Mouse (Mus musculus) midbrain, embryonic 10.5 days (tissue): Measurements from ENCODE around the gene Olfr1121. TPM values are rescaled to one million over a fixed set of nuclear protein-coding genes. Genes with fewer than 3 reads are reported as not detected.
"Not testable (repeated sequence)": the region's sequence is repeated elsewhere in the genome, so short reads cannot be mapped to it uniquely, and the experiment has no call there.

Experiments used
- DNase-seq: peaks from one replicate; pipeline ENCODE4 v3.0.0-alpha.2; 2017; ENCODE audit warnings: low spot score
- H3K27ac ChIP-seq: fragments of 300-500 bp; sonication (generic); replicated peaks from 2 replicates; pipeline ENCODE4 v1.5.1; 2016; ENCODE audit warnings: mild to moderate bottlenecking
- H3K27me3 ChIP-seq: fragments of 300-500 bp; sonication (generic); 2 replicates; pipeline ENCODE4 v1.6.1; 2016; ENCODE audit warnings: low read depth, mild to moderate bottlenecking; ENCODE audit not compliant: poor library complexity, severe bottlenecking
- H3K36me3 ChIP-seq: fragments of 300-500 bp; sonication (generic); 2 replicates; pipeline ENCODE4 v1.6.1; 2016; ENCODE audit warnings: mild to moderate bottlenecking, moderate library complexity
- H3K4me1 ChIP-seq: fragments of 300-500 bp; sonication (generic); 2 replicates; pipeline ENCODE4 v1.6.1; 2016
- H3K4me3 ChIP-seq: fragments of 300-500 bp; sonication (generic); 2 replicates; pipeline ENCODE4 v1.5.1; 2016; ENCODE audit warnings: mild to moderate bottlenecking, moderate library complexity
- H3K9me3 ChIP-seq: fragments of 300-500 bp; sonication (generic); replicated peaks from 2 replicates; pipeline ENCODE4 v1.6.1; 2016; ENCODE audit warnings: mild to moderate bottlenecking
- WGBS: fragments of 180-500 bp; shearing (Covaris S2); methylation state at CpG from one replicate; pipeline ENCODE4 v1.1.7; 2016; 5-methylcytosine and 5-hydroxymethylcytosine counted together
- polyA plus RNA-seq: library from polyadenylated mRNA; unstranded; fragments of >200 nt; fragmentation: Nextera tagmentation; extraction: Ambion mirVana; gene quantifications from 2 replicates; pipeline ENCODE4 v1.2.1, GENCODE M21; 2016

The Olfr1121 gene
- polyA plus RNA-seq = not detected in 2 replicates

GRCm38 (mm10) chr2:87369595-87369994, at the start of gene Olfr1121:
Gene Olfr1121 (plus strand): TSS chr2:87369895.
- H3K27ac ChIP-seq = no peak within 1 kb of the TSS
- no peaks in the 10 kb centered on the region for H3K27me3 ChIP-seq
- WGBS = 47% methylated on average over 1 of the region's 1 CpGs
- H3K36me3 ChIP-seq = no peaks in the 10 kb centered on the region
- H3K9me3 ChIP-seq = no peaks in the 10 kb centered on the region
- H3K4me1 ChIP-seq = no peaks in the 10 kb centered on the region
- no peak within 1 kb of the TSS for H3K4me3 ChIP-seq
- no peak for DNase-seq

- no peak for DNase-seq
- H3K4me3 ChIP-seq = no peak within 1 kb of the TSS
- no peaks in the 10 kb centered on the region for H3K27me3 ChIP-seq
- 66% methylated on average over 2 of the region's 2 CpGs for WGBS
- no peak within 1 kb of the TSS for H3K27ac ChIP-seq
- H3K36me3 ChIP-seq = no peaks in the 10 kb centered on the region
- no peaks in the 10 kb centered on the region for H3K4me1 ChIP-seq
- H3K9me3 ChIP-seq = no peaks in the 10 kb centered on the region
Observed at GRCm38 (mm10) chr2:87354515-87354914, 15.2 kb upstream of the Olfr1121 start, which contains the start of gene Olfr1120. Gene Olfr1120 (plus strand): TSS chr2:87354815.

DNA sequence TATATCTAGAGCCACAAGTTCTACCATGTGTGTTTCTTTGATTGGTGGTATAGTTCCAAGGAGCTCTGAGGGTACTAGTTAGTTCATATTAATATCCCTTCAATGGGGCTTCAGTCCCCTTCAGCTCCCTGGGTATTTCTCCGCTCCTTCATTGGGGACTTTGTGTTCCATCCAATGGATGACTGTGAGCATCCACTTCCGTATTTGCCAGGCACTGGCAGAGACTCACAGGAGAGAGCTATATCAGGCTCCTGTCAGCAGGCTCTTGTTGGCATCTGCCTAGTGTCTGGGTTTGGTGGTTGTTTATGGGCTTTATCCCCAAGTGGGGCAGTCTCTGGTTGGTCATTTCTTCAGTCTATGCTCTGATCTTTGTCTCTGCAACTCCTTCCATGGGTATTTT, 9.6 kb upstream of the Olfr1121 start:
- not testable (repeated sequence) for H3K27ac ChIP-seq, H3K4me3 ChIP-seq, H3K27me3 ChIP-seq, H3K4me1 ChIP-seq, DNase-seq, H3K36me3 ChIP-seq, H3K9me3 ChIP-seq
- WGBS = 96% methylated on average over 2 of the region's 2 CpGs

DNA sequence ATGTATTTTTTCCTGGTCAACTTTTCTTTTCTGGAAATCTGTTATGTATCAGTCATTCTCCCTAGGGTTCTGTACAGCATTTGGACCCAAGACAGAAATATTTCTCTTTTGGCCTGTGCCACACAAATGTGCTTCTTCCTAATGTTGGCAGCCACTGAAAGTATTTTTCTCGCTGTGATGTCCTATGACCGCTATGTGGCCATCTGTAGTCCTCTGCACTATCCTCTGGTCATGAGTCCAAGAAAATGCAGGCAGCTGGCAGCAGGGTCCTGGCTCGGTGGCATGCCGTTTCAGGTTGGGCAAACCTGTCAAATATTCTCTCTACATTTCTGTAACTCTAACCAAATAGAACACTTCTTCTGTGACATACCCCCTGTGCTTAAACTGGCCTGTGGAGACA, 2.0 kb downstream of the Olfr1121 start:
- Histone ChIP-seq H3K4me3 (no peak overlapping the region), H3K36me3 (no peaks in the 10 kb centered on the region), H3K27me3 (no peaks in the 10 kb centered on the region), H3K4me1 (no peaks in the 10 kb centered on the region), H3K27ac (no peak overlapping the region), H3K9me3 (no peaks in the 10 kb centered on the region)
- no peak for DNase-seq
- 91% methylated on average over 4 of the region's 4 CpGs for WGBS

GRCm38 (mm10) chr2:87383935-87384334, 14.2 kb downstream of the Olfr1121 start:
- Histone ChIP-seq H3K36me3 (no peaks in the 10 kb centered on the region), H3K27ac (no peak overlapping the region), H3K4me3 (no peak overlapping the region), H3K9me3 (no peaks in the 10 kb centered on the region), H3K4me1 (no peaks in the 10 kb centered on the region), H3K27me3 (no peaks in the 10 kb centered on the region)
- DNase-seq = no peak
- WGBS = 90% methylated on average over 2 of the region's 2 CpGs

DNA sequence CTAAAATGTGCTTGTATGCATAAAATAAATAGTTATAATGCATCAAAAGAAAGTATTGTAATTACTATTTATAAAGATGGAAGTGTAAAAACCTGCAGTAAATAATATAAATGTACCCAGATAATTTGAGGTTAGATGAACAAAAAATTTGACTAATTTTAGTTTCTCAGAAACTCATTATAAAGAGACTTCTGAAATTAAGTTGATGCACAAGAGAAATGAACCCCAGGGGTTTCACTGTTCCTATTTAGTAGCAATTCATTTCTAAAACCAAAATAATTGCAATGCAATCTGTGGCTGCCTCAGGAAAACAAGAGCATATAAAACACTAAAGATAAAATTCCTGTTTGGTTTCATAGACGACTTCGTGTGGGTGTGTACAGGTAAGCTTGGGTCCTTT, 15.9 kb downstream of the Olfr1121 start, which contains the start of gene Olfr1122:
Gene Olfr1122, plus strand, starts transcription at position 301 of the 400 bp plus-strand sequence.
- no peaks in the 10 kb centered on the region for H3K9me3 ChIP-seq
- H3K36me3 ChIP-seq = no peaks in the 10 kb centered on the region
- no peak for DNase-seq
- H3K4me1 ChIP-seq = no peaks in the 10 kb centered on the region
- H3K27me3 ChIP-seq = no peaks in the 10 kb centered on the region
- H3K27ac ChIP-seq = no peak within 1 kb of the TSS
- 93% methylated on average over 2 of the region's 2 CpGs for WGBS
- H3K4me3 ChIP-seq = no peak within 1 kb of the TSS

GRCm38 (mm10) chr2:87393605-87394004, 23.9 kb downstream of the Olfr1121 start:
- H3K36me3 ChIP-seq, DNase-seq, H3K9me3 ChIP-seq, H3K27ac ChIP-seq, H3K4me3 ChIP-seq, H3K27me3 ChIP-seq, H3K4me1 ChIP-seq: not testable (repeated sequence)
- 91% methylated on average over 5 of the region's 5 CpGs for WGBS

DNA sequence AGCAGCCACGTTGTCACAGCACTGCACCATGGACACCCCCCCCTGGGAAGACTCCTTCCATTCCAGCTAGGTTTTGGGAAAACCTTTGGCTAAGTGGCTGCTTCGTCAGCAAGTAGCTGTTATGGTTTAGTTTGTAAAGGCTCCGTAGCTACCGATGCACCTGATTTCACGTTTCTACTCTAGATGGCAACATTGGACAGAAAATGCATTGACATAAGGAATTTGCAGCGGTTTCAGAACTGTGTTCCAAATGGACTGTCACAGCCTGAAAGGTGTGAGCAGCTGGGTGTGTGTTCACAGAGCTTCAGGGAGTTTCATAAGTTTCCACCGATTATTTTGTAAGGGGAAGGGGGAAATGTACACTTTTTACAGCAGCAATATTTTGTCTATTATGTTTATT, 25.0 kb downstream of the Olfr1121 start:
- not testable (repeated sequence) for H3K27ac ChIP-seq, H3K4me3 ChIP-seq
- 85% methylated on average over 7 of the region's 7 CpGs for WGBS

DNA sequence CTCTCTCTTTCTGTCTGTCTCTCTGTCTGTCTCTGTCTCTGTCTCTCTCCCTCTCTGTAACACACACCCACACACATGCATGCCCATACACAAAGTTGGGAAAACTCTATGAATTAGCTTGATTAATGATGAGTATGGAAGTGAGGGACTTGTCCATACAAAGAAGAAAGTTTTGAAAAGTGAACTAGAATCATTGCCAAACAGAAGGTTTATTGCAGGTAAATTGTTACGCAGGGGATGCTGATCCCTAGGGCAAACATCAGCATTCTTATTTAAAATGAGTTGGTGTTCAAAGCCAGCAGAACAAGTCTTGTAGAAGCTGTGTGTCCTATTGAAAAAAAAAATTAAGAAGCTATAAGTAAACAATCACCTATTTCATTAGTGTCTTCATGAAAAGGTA, 46.6 kb downstream of the Olfr1121 start, which contains the start of gene Olfr1123:
Gene Olfr1123, plus strand, starts transcription at position 301 of the 400 bp plus-strand sequence.
- no peak for DNase-seq
- no peaks in the 10 kb centered on the region for H3K9me3 ChIP-seq
- no peaks in the 10 kb centered on the region for H3K36me3 ChIP-seq
- WGBS = 95% methylated on average over 1 of the region's 1 CpGs
- no peak within 1 kb of the TSS for H3K27ac ChIP-seq
- no peaks in the 10 kb centered on the region for H3K4me1 ChIP-seq
- no peak within 1 kb of the TSS for H3K4me3 ChIP-seq
- no peaks in the 10 kb centered on the region for H3K27me3 ChIP-seq

More for the DNA sequence above, 25.0 kb downstream of the Olfr1121 start:
- H3K9me3 ChIP-seq, H3K4me1 ChIP-seq, DNase-seq, H3K27me3 ChIP-seq, H3K36me3 ChIP-seq: not testable (repeated sequence)

Other genes starting within 250 kb of the Olfr1121 start
- not detected in 2 replicates for gene Olfr1110, start 229.6 kb upstream of the Olfr1121 start, polyA plus RNA-seq
- gene Olfr1111, start 217.3 kb upstream of the Olfr1121 start, polyA plus RNA-seq = not detected in 2 replicates
- not detected in 2 replicates for gene Olfr1112, start 182.1 kb upstream of the Olfr1121 start, polyA plus RNA-seq
- gene Olfr1113, start 160.9 kb upstream of the Olfr1121 start, polyA plus RNA-seq = not detected in 2 replicates
- gene Olfr1115, start 121.9 kb upstream of the Olfr1121 start, polyA plus RNA-seq = not detected in 2 replicates
- gene Olfr1116, start 102.4 kb upstream of the Olfr1121 start, polyA plus RNA-seq = not detected in 2 replicates
- not detected in 2 replicates for gene Olfr1118, start 62.3 kb upstream of the Olfr1121 start, polyA plus RNA-seq
- gene Olfr1120, start 15.1 kb upstream of the Olfr1121 start, polyA plus RNA-seq = not detected in 2 replicates
- gene Olfr1122, start 16.0 kb downstream of the Olfr1121 start, polyA plus RNA-seq = 0.02 TPM in 1 of 2 replicates, not detected in the other
- not detected in 2 replicates for gene Olfr1123, start 46.7 kb downstream of the Olfr1121 start, polyA plus RNA-seq
- 0.06 and 0.07 TPM in 2 replicates for gene Olfr1124, start 60.4 kb downstream of the Olfr1121 start, polyA plus RNA-seq
- not detected in 2 replicates for gene Olfr1126, start 84.1 kb downstream of the Olfr1121 start, polyA plus RNA-seq
- not detected in 2 replicates for gene Pramel7, start 127.2 kb downstream of the Olfr1121 start, polyA plus RNA-seq
- gene Pramel6, start 136.7 kb downstream of the Olfr1121 start, polyA plus RNA-seq = not detected in 2 replicates
- not detected in 2 replicates for gene Olfr153, start 161.9 kb downstream of the Olfr1121 start, polyA plus RNA-seq
- not detected in 2 replicates for gene Olfr1128, start 175.6 kb downstream of the Olfr1121 start, polyA plus RNA-seq
- not detected in 2 replicates for gene Olfr1129, start 204.0 kb downstream of the Olfr1121 start, polyA plus RNA-seq
- not detected in 2 replicates for gene Olfr1130, start 236.3 kb downstream of the Olfr1121 start, polyA plus RNA-seq